Mouse (Mus musculus) stomach, embryonic 14.5 days (tissue): ENCODE results near the gene Fbp2. TPM values are rescaled to one million over a fixed set of nuclear protein-coding genes. Genes with fewer than 3 reads are reported as not detected.

ENCODE experiments used
- ATAC-seq: fragments of 200-750 bp; cut with Nextera tagmentation; 2 replicates; pipeline ENCODE4 v1.8.0; 2017; ENCODE audit warnings: low read depth, moderate TSS enrichment; ENCODE audit not compliant: insufficient number of reproducible peaks, insufficient read depth, low FRiP score
- H3K27ac ChIP-seq: fragments of 300-500 bp; sonication (generic); 2 replicates; pipeline ENCODE4 v1.5.1; 2014; ENCODE audit warnings: mild to moderate bottlenecking, low read length, moderate library complexity, mixed read lengths
- H3K27me3 ChIP-seq: fragments of 300-500 bp; sonication (generic); 2 replicates; pipeline ENCODE4 v1.6.1; 2014; ENCODE audit warnings: low read length, control low read depth, mixed read lengths; ENCODE audit not compliant: control insufficient read depth, insufficient read depth
- H3K36me3 ChIP-seq: fragments of 300-500 bp; sonication (generic); 2 replicates; pipeline ENCODE4 v1.6.1; 2014; ENCODE audit warnings: mild to moderate bottlenecking, control low read depth, low read length, moderate library complexity, mixed read lengths; ENCODE audit not compliant: control insufficient read depth, insufficient read depth
- H3K4me1 ChIP-seq: fragments of 300-500 bp; sonication (generic); 2 replicates; pipeline ENCODE4 v1.6.1; 2014; ENCODE audit warnings: low read length, control low read depth, mixed read lengths; ENCODE audit not compliant: control insufficient read depth, insufficient read depth
- H3K4me2 ChIP-seq: fragments of 300-500 bp; sonication (generic); replicated peaks from 2 replicates; pipeline ENCODE4 v1.6.1; 2014; ENCODE audit warnings: low read depth, low read length, control low read depth
- H3K4me3 ChIP-seq: fragments of 300-500 bp; sonication (generic); 2 replicates; pipeline ENCODE4 v1.5.1; 2014; ENCODE audit warnings: low read depth, low read length, control low read depth
- H3K9ac ChIP-seq: fragments of 300-500 bp; sonication (generic); replicated peaks from 2 replicates; pipeline ENCODE4 v1.6.1; 2014; ENCODE audit warnings: low read depth, mild to moderate bottlenecking, control low read depth, low read length, moderate library complexity, mixed read lengths
- H3K9me3 ChIP-seq: fragments of 300-500 bp; sonication (generic); 2 replicates; pipeline ENCODE4 v1.6.1; 2016; ENCODE audit warnings: low read depth, low read length, control low read depth; ENCODE audit not compliant: control insufficient read depth
- WGBS: fragments of 180-500 bp; shearing (Covaris S2); extraction: QIAGEN DNeasy Blood & Tissue Kit; methylation state at CpG from one replicate; pipeline ENCODE4 v1.1.7; 2014; 5-methylcytosine and 5-hydroxymethylcytosine counted together
- polyA plus RNA-seq: library from polyadenylated mRNA; unstranded; fragments of >200 nt; fragmentation: Nextera tagmentation; extraction: Ambion mirVana; gene quantifications from 2 replicates; pipeline ENCODE4 v1.2.1, GENCODE M21; 2014

Fbp2 gene
- polyA plus RNA-seq, 1 experiment from 2014 or later: 35.3 TPM

- Histone ChIP-seq H3K27me3 (peaks cover 11% of the 10 kb centered on the region; the same call in 1 of the 2 replicates), H3K36me3 (no peaks in the 10 kb centered on the region), H3K4me2 (no peak overlapping the region), H3K9ac (no peak overlapping the region), H3K4me3 (no peak overlapping the region), H3K9me3 (no peaks in the 10 kb centered on the region), H3K27ac (no peak overlapping the region), H3K4me1 (no peaks in the 10 kb centered on the region)
- ATAC-seq: no peak
- WGBS: 88% methylated on average over 3 of the region's 3 CpGs
These were observed 26.3 kb upstream of the Fbp2 start for GRCm38 (mm10) chr13:62884536-62884935.

GRCm38 (mm10) chr13:62883925-62884324 is 25.7 kb upstream of the Fbp2 start:
- Histone ChIP-seq H3K27ac (no peak overlapping the region), H3K4me2 (no peak overlapping the region), H3K36me3 (no peaks in the 10 kb centered on the region), H3K4me3 (no peak overlapping the region), H3K27me3 (peaks cover 11% of the 10 kb centered on the region; the same call in 1 of the 2 replicates), H3K4me1 (no peaks in the 10 kb centered on the region), H3K9me3 (no peaks in the 10 kb centered on the region), H3K9ac (no peak overlapping the region)
- 92% methylated on average over 9 of the region's 9 CpGs for WGBS
- ATAC-seq: no peak

- ATAC-seq: no peak
- no peaks in the 10 kb centered on the region for H3K9me3 ChIP-seq
- H3K4me3 ChIP-seq: no peak overlapping the region
- no peak overlapping the region for H3K27ac ChIP-seq
- no peaks in the 10 kb centered on the region for H3K36me3 ChIP-seq
- no peak overlapping the region for H3K4me2 ChIP-seq
- peaks cover 6% of the 10 kb centered on the region; the same call in 1 of the 2 replicates for H3K27me3 ChIP-seq
- no peaks in the 10 kb centered on the region for H3K4me1 ChIP-seq
- H3K9ac ChIP-seq: no peak overlapping the region
- WGBS: 83% methylated on average over 2 of the region's 2 CpGs
These were observed 25.2 kb upstream of the Fbp2 start for GRCm38 (mm10) chr13:62883436-62883835.

DNA sequence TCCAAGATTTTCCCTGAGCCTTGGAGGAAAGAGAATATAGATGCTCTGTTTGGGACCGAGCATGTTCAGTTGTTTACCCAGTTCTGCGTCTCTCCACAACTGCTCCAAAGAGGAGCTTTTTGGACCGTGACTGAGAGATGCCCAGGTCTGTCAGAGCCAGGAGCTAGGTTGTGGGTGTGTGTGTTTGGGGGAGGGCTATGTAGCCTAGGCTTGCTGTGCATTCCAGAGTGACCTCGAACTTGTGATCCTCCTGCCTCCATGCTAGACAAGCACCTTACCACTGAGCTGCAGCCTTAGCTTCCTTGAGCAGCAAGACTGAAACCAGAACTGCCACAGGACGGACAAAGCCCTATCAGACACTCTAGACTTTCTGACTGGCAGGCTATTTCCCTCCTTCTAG is 24.6 kb upstream of the Fbp2 start:
- ATAC-seq: no peak
- no peaks in the 10 kb centered on the region for H3K4me1 ChIP-seq
- H3K27ac ChIP-seq: no peak overlapping the region
- no peak overlapping the region for H3K9ac ChIP-seq
- no peaks in the 10 kb centered on the region for H3K9me3 ChIP-seq
- no peak overlapping the region for H3K4me3 ChIP-seq
- H3K4me2 ChIP-seq: no peak overlapping the region
- peaks cover under 1% of the 10 kb centered on the region; the same call in 1 of the 2 replicates for H3K27me3 ChIP-seq
- no peaks in the 10 kb centered on the region for H3K36me3 ChIP-seq
- WGBS: 74% methylated on average over 5 of the region's 5 CpGs

DNA sequence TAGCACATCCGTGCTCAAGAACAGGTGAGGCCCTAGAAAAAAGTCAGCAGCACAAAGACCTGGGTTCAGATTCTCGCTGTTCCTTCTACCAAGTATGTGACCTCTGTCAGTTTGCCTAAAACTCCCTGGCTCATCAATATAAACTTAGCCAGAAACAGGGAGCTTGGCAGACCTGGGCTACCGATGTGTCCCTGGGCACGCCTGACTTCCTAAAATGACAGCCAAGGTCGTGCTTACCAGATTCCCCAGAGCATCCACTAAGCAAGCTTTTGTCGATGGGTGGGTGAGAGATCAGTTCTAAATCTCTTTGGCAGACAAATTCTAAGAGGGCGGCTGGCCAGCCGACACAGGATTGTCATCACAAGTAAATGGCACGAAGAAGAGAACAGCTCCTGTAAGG is 23.1 kb upstream of the Fbp2 start:
- Histone ChIP-seq H3K27ac (no peak overlapping the region), H3K36me3 (no peaks in the 10 kb centered on the region), H3K4me3 (no peak overlapping the region), H3K9ac (no peak overlapping the region), H3K4me1 (no peaks in the 10 kb centered on the region), H3K4me2 (no peak overlapping the region), H3K27me3 (no peaks in the 10 kb centered on the region), H3K9me3 (no peaks in the 10 kb centered on the region)
- no peak for ATAC-seq
- 80% methylated on average over 9 of the region's 9 CpGs for WGBS

DNA sequence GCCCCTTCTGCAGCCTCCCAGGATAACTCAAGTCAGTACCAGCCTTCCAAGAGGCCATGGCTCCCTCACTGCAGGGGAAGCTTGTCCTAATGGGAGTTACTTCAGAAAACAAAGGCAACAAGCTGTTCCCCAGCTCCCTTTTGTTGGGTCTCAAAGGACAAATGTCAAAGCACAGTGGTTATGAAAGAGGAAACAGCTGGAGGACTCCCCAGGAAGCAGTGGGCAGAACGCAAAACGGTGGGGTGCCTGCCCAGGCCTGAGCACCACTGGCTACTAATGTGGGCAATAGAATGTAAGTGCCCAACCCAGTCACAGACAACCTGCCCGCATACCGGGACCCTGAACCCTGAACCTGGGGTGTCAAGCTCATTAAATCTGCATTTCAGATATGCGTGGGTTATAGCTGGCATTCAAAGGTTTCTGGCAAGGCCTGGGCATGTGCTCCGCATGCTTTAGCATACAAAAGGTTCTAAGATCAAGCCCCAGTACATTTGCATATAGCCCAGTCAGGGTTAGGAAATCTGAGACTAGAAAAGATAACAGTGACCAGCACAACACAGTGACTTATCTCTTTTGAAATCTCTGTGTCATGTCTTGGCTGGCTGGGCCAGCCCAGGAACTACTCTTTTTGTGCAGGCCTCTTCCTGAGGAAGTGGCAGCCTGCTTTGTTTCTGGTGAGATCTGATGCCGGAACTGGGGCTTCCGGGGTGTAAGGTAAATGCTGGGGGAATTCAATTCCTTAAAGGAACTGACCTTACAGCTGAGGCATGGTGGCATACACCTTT is 21.8 kb upstream of the Fbp2 start:
- Histone ChIP-seq H3K9ac (no peak overlapping the region), H3K27me3 (no peaks in the 10 kb centered on the region), H3K9me3 (no peaks in the 10 kb centered on the region), H3K4me3 (no peak overlapping the region), H3K4me2 (no peak overlapping the region), H3K4me1 (no peaks in the 10 kb centered on the region), H3K27ac (no peak overlapping the region), H3K36me3 (no peaks in the 10 kb centered on the region)
- WGBS: 48% methylated on average over 8 of the region's 8 CpGs
- ATAC-seq: no peak

DNA sequence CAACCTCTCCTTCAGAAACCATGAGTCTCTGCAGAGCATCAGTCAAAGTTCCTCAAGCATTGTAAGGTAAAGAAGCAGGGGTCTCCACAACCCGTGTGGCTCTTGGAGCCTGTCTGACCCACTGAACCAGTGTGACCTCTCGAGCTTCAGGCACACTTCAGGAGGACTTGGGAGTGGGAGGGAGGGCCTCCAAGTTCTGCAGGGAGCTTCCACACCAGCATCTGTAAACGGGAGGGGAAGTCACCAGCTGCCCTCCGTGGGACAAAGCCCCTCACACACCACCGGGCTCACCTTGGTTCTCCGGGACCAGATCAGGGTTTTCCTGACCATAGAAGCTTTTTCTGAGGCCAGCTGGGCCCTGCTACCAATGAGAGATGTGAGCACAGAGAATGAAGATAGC is 21.2 kb upstream of the Fbp2 start:
- no peaks in the 10 kb centered on the region for H3K9me3 ChIP-seq
- H3K9ac ChIP-seq: no peak overlapping the region
- H3K4me2 ChIP-seq: no peak overlapping the region
- WGBS: 48% methylated on average over 6 of the region's 6 CpGs
- no peaks in the 10 kb centered on the region for H3K4me1 ChIP-seq
- H3K4me3 ChIP-seq: no peak overlapping the region
- no peak overlapping the region for H3K27ac ChIP-seq
- H3K27me3 ChIP-seq: no peaks in the 10 kb centered on the region
- ATAC-seq: no peak
- no peaks in the 10 kb centered on the region for H3K36me3 ChIP-seq

GRCm38 (mm10) chr13:62877247-62877646 is 19.0 kb upstream of the Fbp2 start:
- Histone ChIP-seq H3K36me3 (no peaks in the 10 kb centered on the region), H3K4me2 (no peak overlapping the region), H3K9me3 (no peaks in the 10 kb centered on the region), H3K27ac (no peak overlapping the region), H3K27me3 (no peaks in the 10 kb centered on the region), H3K4me3 (no peak overlapping the region), H3K9ac (no peak overlapping the region), H3K4me1 (no peaks in the 10 kb centered on the region)
- WGBS: 15% methylated on average over 5 of the region's 5 CpGs
- peak; percentile 68 for ATAC-seq

DNA sequence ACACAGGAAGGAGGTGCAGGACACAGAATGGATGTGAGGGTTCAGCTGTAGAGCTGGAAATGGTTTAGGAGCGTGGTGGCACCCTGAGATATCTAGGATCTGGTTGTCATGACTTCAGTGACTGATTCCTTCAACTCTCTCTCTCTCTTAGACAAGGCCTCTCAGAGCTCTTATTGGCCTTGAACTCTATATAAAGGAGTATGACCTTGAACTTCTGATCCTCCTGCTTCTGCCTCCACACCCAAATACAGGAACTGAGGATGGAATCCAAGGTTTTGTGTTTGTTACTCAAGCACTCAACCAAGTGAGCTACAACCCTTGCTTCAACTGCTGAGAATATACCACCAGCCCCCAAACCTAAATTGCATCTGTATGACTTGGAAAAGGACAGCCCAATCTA is 17.9 kb upstream of the Fbp2 start:
- Histone ChIP-seq H3K27ac (no peak overlapping the region), H3K9me3 (no peaks in the 10 kb centered on the region), H3K36me3 (no peaks in the 10 kb centered on the region), H3K4me2 (no peak overlapping the region), H3K27me3 (no peaks in the 10 kb centered on the region), H3K9ac (no peak overlapping the region), H3K4me1 (no peaks in the 10 kb centered on the region), H3K4me3 (no peak overlapping the region)
- no peak for ATAC-seq
- 64% methylated on average over 1 of the region's 1 CpGs for WGBS
